Mouse (Mus musculus) lung, postnatal 0 days (tissue): ENCODE measurements around the gene Csf3r.

ENCODE experiments used
- CTCF ChIP-seq: IDR thresholded peaks from 2 replicates; pipeline ENCODE4 v1.5.1; 2016; ENCODE audit warnings: antibody characterized with exemption, mild to moderate bottlenecking
- EP300 ChIP-seq: IDR thresholded peaks from 2 replicates; pipeline ENCODE4 v1.6.1; 2016; ENCODE audit warnings: antibody characterized with exemption, mild to moderate bottlenecking, control low read depth

DNA sequence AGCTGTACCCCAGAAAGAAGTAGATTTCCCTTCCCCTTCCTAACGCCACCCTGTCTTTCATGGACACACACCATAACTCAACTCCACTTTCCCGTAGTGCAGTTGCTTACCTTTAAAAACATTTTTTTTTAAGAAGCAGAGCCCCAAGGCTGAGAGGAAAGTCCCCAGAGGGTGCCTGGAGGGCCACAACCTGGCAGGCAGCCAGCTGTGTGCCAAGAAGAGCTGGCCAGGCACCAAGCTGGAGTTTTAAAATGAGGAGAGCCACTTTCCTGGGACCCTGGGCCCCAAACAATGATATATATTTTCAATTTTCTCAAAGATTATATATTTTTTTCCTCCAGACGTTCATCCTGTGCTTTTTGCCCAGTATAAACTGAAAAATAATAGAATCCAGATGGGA, 37.3 kb upstream of the Csf3r start:
- TF ChIP-seq CTCF (no peak), EP300 (no peak)
